Mouse (Mus musculus) hindbrain, embryonic 11.5 days (tissue): ENCODE data around the gene Camta1. TPM values are rescaled to one million over a fixed set of nuclear protein-coding genes. Genes with fewer than 3 reads are reported as not detected.
"Not testable (repeated sequence)": the region's sequence is repeated elsewhere in the genome, so short reads cannot be mapped to it uniquely, and the experiment has no call there.

ENCODE experiments used
- ATAC-seq: fragments of 200-750 bp; cut with Nextera tagmentation; 2 replicates; pipeline ENCODE4 v1.8.0; 2017; ENCODE audit warnings: mild to moderate bottlenecking, moderate TSS enrichment, moderate library complexity; ENCODE audit not compliant: low FRiP score
- DNase-seq: peaks from one replicate; pipeline ENCODE4 v3.0.0-alpha.2; 2015; ENCODE audit warnings: low spot score
- H3K27ac ChIP-seq: fragments of 300-500 bp; sonication (generic); 2 replicates; pipeline ENCODE4 v1.5.1; 2014; ENCODE audit warnings: mild to moderate bottlenecking, low read depth, low read length
- H3K27me3 ChIP-seq: fragments of 300-500 bp; sonication (generic); 2 replicates; pipeline ENCODE4 v1.6.1; 2014; ENCODE audit warnings: mild to moderate bottlenecking, low read length, moderate library complexity, mixed read lengths; ENCODE audit not compliant: control insufficient read depth, insufficient read depth
- H3K36me3 ChIP-seq: fragments of 300-500 bp; sonication (generic); 2 replicates; pipeline ENCODE4 v1.6.1; 2014; ENCODE audit warnings: mild to moderate bottlenecking, low read length, moderate library complexity, mixed read lengths; ENCODE audit not compliant: control insufficient read depth, insufficient read depth
- H3K4me1 ChIP-seq: fragments of 300-500 bp; sonication (generic); replicated peaks from 2 replicates; pipeline ENCODE4 v1.6.1; 2014; ENCODE audit warnings: low read length, mixed read lengths; ENCODE audit not compliant: control insufficient read depth, insufficient read depth
- H3K4me2 ChIP-seq: fragments of 300-500 bp; sonication (generic); replicated peaks from 2 replicates; pipeline ENCODE4 v1.6.1; 2014; ENCODE audit warnings: mild to moderate bottlenecking, low read depth, low read length
- H3K4me3 ChIP-seq: fragments of 300-500 bp; sonication (generic); 2 replicates; pipeline ENCODE4 v1.5.1; 2014; ENCODE audit warnings: low read depth, low read length
- H3K9ac ChIP-seq: fragments of 300-500 bp; sonication (generic); 2 replicates; pipeline ENCODE4 v1.6.1; 2014; ENCODE audit warnings: low read depth, low read length
- H3K9me3 ChIP-seq: fragments of 300-500 bp; sonication (generic); 2 replicates; pipeline ENCODE4 v1.6.1; 2016; ENCODE audit warnings: low read length; ENCODE audit not compliant: control insufficient read depth
- WGBS: fragments of 180-500 bp; shearing (Covaris S2); extraction: QIAGEN DNeasy Blood & Tissue Kit; methylation state at CpG from one replicate; pipeline ENCODE4 v1.1.7; 2014; 5-methylcytosine and 5-hydroxymethylcytosine counted together
- polyA plus RNA-seq: library from polyadenylated mRNA; unstranded; fragments of >200 nt; fragmentation: Nextera tagmentation; extraction: Ambion mirVana; gene quantifications from 2 replicates; pipeline ENCODE4 v1.2.1, GENCODE M21; 2014

Camta1 gene
- polyA plus RNA-seq, 1 experiment from 2014 or later, result 130 TPM

- not testable (repeated sequence) for H3K27me3 ChIP-seq, H3K4me2 ChIP-seq, H3K36me3 ChIP-seq, H3K4me1 ChIP-seq, H3K9ac ChIP-seq, ATAC-seq, H3K27ac ChIP-seq, DNase-seq, H3K4me3 ChIP-seq, H3K9me3 ChIP-seq
- whole genome bisulfite sequencing, result 87% methylated on average over 5 of the region's 5 CpGs
Measured at GRCm38 (mm10) chr4:150908512-150908911, 953.2 kb downstream of the Camta1 start.

- peaks cover 11% of the 10 kb centered on the region for H3K36me3 ChIP-seq
- WGBS, result 96% methylated on average over 8 of the region's 8 CpGs
- no peaks in the 10 kb centered on the region for H3K4me1 ChIP-seq
- H3K4me3 ChIP-seq, result no peak overlapping the region
- H3K9me3 ChIP-seq, result no peaks in the 10 kb centered on the region
- H3K27ac ChIP-seq, result no peak overlapping the region
- no peak overlapping the region for H3K4me2 ChIP-seq
- ATAC-seq (no peak), DNase-seq (no peak)
- no peaks in the 10 kb centered on the region for H3K27me3 ChIP-seq
- H3K9ac ChIP-seq, result no peak overlapping the region
Measured at GRCm38 (mm10) chr4:150907099-150907498, 954.6 kb downstream of the Camta1 start.

- DNase-seq, result no peak
- Histone ChIP-seq H3K4me3 (no peak overlapping the region), H3K4me1 (no peaks in the 10 kb centered on the region), H3K36me3 (peaks cover 16% of the 10 kb centered on the region), H3K27me3 (no peaks in the 10 kb centered on the region), H3K9ac (no peak overlapping the region), H3K27ac (no peak overlapping the region), H3K4me2 (no peak overlapping the region), H3K9me3 (no peaks in the 10 kb centered on the region)
- WGBS, result 93% methylated on average over 14 of the region's 14 CpGs
- no peak for ATAC-seq
Measured at GRCm38 (mm10) chr4:150903091-150903742, 958.5 kb downstream of the Camta1 start.

- Histone ChIP-seq H3K27ac (no peak overlapping the region), H3K27me3 (no peaks in the 10 kb centered on the region), H3K4me2 (no peak overlapping the region), H3K36me3 (peaks cover 19% of the 10 kb centered on the region), H3K9me3 (no peaks in the 10 kb centered on the region), H3K4me3 (no peak overlapping the region), H3K4me1 (no peaks in the 10 kb centered on the region), H3K9ac (no peak overlapping the region)
- 90% methylated on average over 12 of the region's 12 CpGs for WGBS
- ATAC-seq (no peak), DNase-seq (no peak)
Measured at GRCm38 (mm10) chr4:150902062-150902461, 959.6 kb downstream of the Camta1 start.

GRCm38 (mm10) chr4:150901651-150902050, 960.0 kb downstream of the Camta1 start:
- no peaks in the 10 kb centered on the region for H3K9me3 ChIP-seq
- H3K9ac ChIP-seq, result no peak overlapping the region
- no peak overlapping the region for H3K4me2 ChIP-seq
- H3K27me3 ChIP-seq, result no peaks in the 10 kb centered on the region
- no peak overlapping the region for H3K4me3 ChIP-seq
- DNase-seq (peak; percentile 84), ATAC-seq (no peak)
- H3K36me3 ChIP-seq, result peaks cover 19% of the 10 kb centered on the region
- H3K4me1 ChIP-seq, result no peaks in the 10 kb centered on the region
- WGBS, result 58% methylated on average over 9 of the region's 9 CpGs
- H3K27ac ChIP-seq, result no peak overlapping the region

- Histone ChIP-seq H3K4me2 (no peak overlapping the region), H3K27ac (no peak overlapping the region), H3K36me3 (peaks cover 21% of the 10 kb centered on the region), H3K9me3 (no peaks in the 10 kb centered on the region), H3K9ac (no peak overlapping the region), H3K27me3 (no peaks in the 10 kb centered on the region), H3K4me1 (no peaks in the 10 kb centered on the region), H3K4me3 (no peak overlapping the region)
- no peak for ATAC-seq
- no peak for DNase-seq
- WGBS, result 97% methylated on average over 13 of the region's 13 CpGs
Measured at GRCm38 (mm10) chr4:150900486-150900885, 961.2 kb downstream of the Camta1 start.

- H3K36me3 ChIP-seq, result peaks cover 20% of the 10 kb centered on the region
- no peak overlapping the region for H3K9ac ChIP-seq
- no peaks in the 10 kb centered on the region for H3K9me3 ChIP-seq
- no peaks in the 10 kb centered on the region for H3K27me3 ChIP-seq
- DNase-seq (peak; percentile 85), ATAC-seq (0 out of 2 replicates have a peak, but pooled peaks have one; percentile 22)
- H3K4me3 ChIP-seq, result no peak overlapping the region
- H3K4me2 ChIP-seq, result no peak overlapping the region
- no peak overlapping the region for H3K27ac ChIP-seq
- H3K4me1 ChIP-seq, result no peaks in the 10 kb centered on the region
- WGBS, result 62% methylated on average over 13 of the region's 13 CpGs
Measured at GRCm38 (mm10) chr4:150898716-150899365, 962.8 kb downstream of the Camta1 start.

GRCm38 (mm10) chr4:150896896-150897624, 964.6 kb downstream of the Camta1 start:
- Histone ChIP-seq H3K36me3 (peaks cover 11% of the 10 kb centered on the region), H3K4me3 (no peak overlapping the region), H3K27ac (no peak overlapping the region), H3K9ac (no peak overlapping the region), H3K4me2 (no peak overlapping the region), H3K9me3 (no peaks in the 10 kb centered on the region), H3K27me3 (no peaks in the 10 kb centered on the region), H3K4me1 (no peaks in the 10 kb centered on the region)
- DNase-seq (no peak), ATAC-seq (no peak)
- 92% methylated on average over 26 of the region's 26 CpGs for WGBS
